Mouse (Mus musculus): ENCODE data around the gene Nedd4. TPM values are rescaled to one million over a fixed set of nuclear protein-coding genes. Genes with fewer than 3 reads are reported as not detected.

Gene Nedd4
- total and polyA plus RNA-seq, 3 experiments: 167 to 583 (median 216) TPM

GRCm38 (mm10) chr9:72696508-72696907 lies 34.4 kb downstream of the Nedd4 start:
- DNase-seq (ENCODE audit: low read depth, low spot score): no peak
- Histone ChIP-seq H3K36me3 (ENCODE audit: control insufficient read depth in 1 of 2, insufficient read depth in 2 of 2, low read length in 2 of 2) (peaks cover 45 to 58% of the 10 kb centered on the region in 2 experiments), H3K9me3 (replicated peaks; ENCODE audit: insufficient read depth, low read length) (no peaks in the 10 kb centered on the region), H3K27me3 (ENCODE audit: control insufficient read depth in 1 of 2, insufficient read depth in 2 of 2, low read length in 2 of 2) (no peaks in the 10 kb centered on the region), H3K27ac (ENCODE audit: control insufficient read depth, low read depth, low read length) (no peak overlapping the region), H3K4me3 (ENCODE audit: control insufficient read depth in 1 of 2, insufficient read depth in 1 of 2, low read depth in 2 of 2, low read length in 2 of 2) (no peak overlapping the region), H3K9ac (ENCODE audit: control insufficient read depth, low read depth, low read length, poor library complexity, severe bottlenecking) (no peak overlapping the region), H3K4me1 (ENCODE audit: control insufficient read depth in 1 of 2, insufficient read depth in 2 of 2, low read length in 2 of 2) (peaks cover 24 to 30% of the 10 kb centered on the region in 2 experiments), H3K79me2 (ENCODE audit: control insufficient read depth, insufficient read depth, low read length, poor library complexity) (peaks cover 30% of the 10 kb centered on the region)
- no peak for TF ChIP-seq SIN3A (IDR thresholded peaks at IDR 0.05; ENCODE audit: low read length)
- peak; percentile 25; the same call in 1 of the 2 replicates for TF ChIP-seq GATA1 (IDR thresholded peaks at IDR 0.05; ENCODE audit: low read depth, low read length)

GRCm38 (mm10) chr9:72697779-72698178 lies 35.6 kb downstream of the Nedd4 start:
- Histone ChIP-seq H3K9ac (ENCODE audit: control insufficient read depth, low read depth, low read length, poor library complexity, severe bottlenecking) (no peak overlapping the region), H3K79me2 (ENCODE audit: control insufficient read depth, insufficient read depth, low read length, poor library complexity) (peaks cover 35% of the 10 kb centered on the region), H3K4me1 (ENCODE audit: control insufficient read depth in 1 of 2, insufficient read depth in 2 of 2, low read length in 2 of 2) (peaks cover 24 to 30% of the 10 kb centered on the region in 2 experiments), H3K9me3 (replicated peaks; ENCODE audit: insufficient read depth, low read length) (no peaks in the 10 kb centered on the region), H3K27me3 (ENCODE audit: control insufficient read depth in 1 of 2, insufficient read depth in 2 of 2, low read length in 2 of 2) (no peaks in the 10 kb centered on the region), H3K4me3 (ENCODE audit: control insufficient read depth in 1 of 2, insufficient read depth in 1 of 2, low read depth in 2 of 2, low read length in 2 of 2) (no peak overlapping the region), H3K27ac (ENCODE audit: control insufficient read depth, low read depth, low read length) (no peak overlapping the region; the same call in 1 of the 2 replicates), H3K36me3 (ENCODE audit: control insufficient read depth in 1 of 2, insufficient read depth in 2 of 2, low read length in 2 of 2) (peaks cover 50 to 56% of the 10 kb centered on the region in 2 experiments)
- DNase-seq (ENCODE audit: low read depth, low spot score): no peak
- no peak for TF ChIP-seq BHLHE40 (IDR thresholded peaks at IDR 0.05; ENCODE audit: borderline replicate concordance, low read depth, low read length)
- TF ChIP-seq ZC3H11A (IDR thresholded peaks at IDR 0.05; ENCODE audit: low read depth, low read length): no peak

DNA sequence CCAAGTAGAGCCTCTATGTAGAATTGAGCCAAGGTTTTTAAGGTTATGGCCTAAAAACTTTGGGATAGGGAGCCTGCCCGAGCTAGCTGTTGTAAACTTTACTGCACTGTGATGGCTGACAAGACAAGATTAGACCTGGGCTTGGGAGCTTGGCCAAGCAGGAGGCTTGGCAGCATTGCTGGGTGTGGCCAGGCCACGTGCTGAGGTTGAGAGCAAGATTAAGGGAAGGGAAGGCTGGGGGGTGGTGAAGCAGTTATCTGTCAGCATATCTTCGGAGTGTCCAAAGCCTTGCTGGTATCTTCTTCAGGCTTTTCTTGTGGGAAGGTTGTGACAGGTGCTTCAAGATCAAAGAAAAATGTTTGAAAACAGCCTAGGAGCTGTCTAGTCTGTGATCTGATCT lies 37.6 kb downstream of the Nedd4 start:
- Histone ChIP-seq H3K27me3 (ENCODE audit: control insufficient read depth in 1 of 2, insufficient read depth in 2 of 2, low read length in 2 of 2) (no peaks in the 10 kb centered on the region), H3K9ac (ENCODE audit: control insufficient read depth, low read depth, low read length, poor library complexity, severe bottlenecking) (no peak overlapping the region), H3K27ac (ENCODE audit: control insufficient read depth, low read depth, low read length) (peak overlapping the region; percentile 74), H3K79me2 (ENCODE audit: control insufficient read depth, insufficient read depth, low read length, poor library complexity) (peaks cover 22% of the 10 kb centered on the region), H3K4me3 (ENCODE audit: control insufficient read depth in 1 of 2, insufficient read depth in 1 of 2, low read depth in 2 of 2, low read length in 2 of 2) (no peak overlapping the region), H3K4me1 (ENCODE audit: control insufficient read depth in 1 of 2, insufficient read depth in 2 of 2, low read length in 2 of 2) (peaks cover 24 to 26% of the 10 kb centered on the region in 2 experiments), H3K9me3 (replicated peaks; ENCODE audit: insufficient read depth, low read length) (no peaks in the 10 kb centered on the region), H3K36me3 (ENCODE audit: control insufficient read depth in 1 of 2, insufficient read depth in 2 of 2, low read length in 2 of 2) (peaks cover 51 to 52% of the 10 kb centered on the region in 2 experiments)
- DNase-seq (ENCODE audit: low read depth, low spot score): peak; percentile 89
- TF ChIP-seq SIN3A (IDR thresholded peaks at IDR 0.05; ENCODE audit: low read length): peak; percentile 97
- peak; percentile 71; the same call in 1 of the 2 replicates for TF ChIP-seq MAFK (IDR thresholded peaks at IDR 0.05; ENCODE audit: borderline replicate concordance, low read depth, low read length)
- TF ChIP-seq TBP (IDR thresholded peaks at IDR 0.05; ENCODE audit: low read depth, low read length): no peak
- peak; percentile 92 for TF ChIP-seq TCF12 (IDR thresholded peaks at IDR 0.05; ENCODE audit: low read depth, low read length)
- TF ChIP-seq ETS1 (IDR thresholded peaks at IDR 0.05; ENCODE audit: low read depth, low read length): peak; percentile 94
- TF ChIP-seq USF1 (IDR thresholded peaks at IDR 0.05; ENCODE audit: low read depth, low read length): peak; percentile 95
- no peak for TF ChIP-seq KAT2A (conservative IDR thresholded peaks at IDR 0.05; ENCODE audit: low read depth, low read length)
- TF ChIP-seq NRF1 (IDR thresholded peaks at IDR 0.05; ENCODE audit: insufficient read depth, low read depth, low read length, poor library complexity, severe bottlenecking): no peak
- peak; percentile 73; the same call in 1 of the 2 replicates for TF ChIP-seq ZMIZ1 (IDR thresholded peaks at IDR 0.05; ENCODE audit: low read depth, low read length)
- peak; percentile 97 for TF ChIP-seq MYC (IDR thresholded peaks at IDR 0.05; ENCODE audit: low read depth, low read length)
- peak; percentile 44 for TF ChIP-seq ZC3H11A (IDR thresholded peaks at IDR 0.05; ENCODE audit: low read depth, low read length)
- peak; percentile 99 for TF ChIP-seq MXI1 (IDR thresholded peaks at IDR 0.05; ENCODE audit: low read depth, low read length)
- TF ChIP-seq E2F4 (IDR thresholded peaks at IDR 0.05; ENCODE audit: borderline replicate concordance, low read depth, low read length): no peak
- peak; percentile 93 for TF ChIP-seq GATA1 (IDR thresholded peaks at IDR 0.05; ENCODE audit: low read depth, low read length)
- peak; percentile 76 for TF ChIP-seq MAZ (IDR thresholded peaks at IDR 0.05; ENCODE audit: low read depth, low read length)
- peak; percentile 43 for TF ChIP-seq HCFC1 (IDR thresholded peaks at IDR 0.05; ENCODE audit: low read depth, low read length)
- TF ChIP-seq CTCF (IDR thresholded peaks at IDR 0.05 in 2 of 3, conservative IDR thresholded peaks at IDR 0.05 in 1 of 3; ENCODE audit: control insufficient read depth in 1 of 3, insufficient read depth in 1 of 3, low read depth in 2 of 3, low read length in 3 of 3, poor library complexity in 1 of 3, severe bottlenecking in 1 of 3): no peak
- TF ChIP-seq POLR2A (IDR thresholded peaks at IDR 0.05; ENCODE audit: control insufficient read depth in 1 of 2, insufficient read depth in 1 of 2, low read depth in 1 of 2, low read length in 2 of 2, poor library complexity in 1 of 2): no peak; a peak in 1 of 4 replicates
- TF ChIP-seq RAD21 (IDR thresholded peaks at IDR 0.05; ENCODE audit: low read depth, low read length): no peak
- TF ChIP-seq SMC3 (IDR thresholded peaks at IDR 0.05; ENCODE audit: low read depth, low read length): no peak
- peak; percentile 99 for TF ChIP-seq BHLHE40 (IDR thresholded peaks at IDR 0.05; ENCODE audit: borderline replicate concordance, low read depth, low read length)
- 0 out of 2 replicates have a peak, but pooled peaks have one; percentile 9 for TF ChIP-seq ZNF384 (IDR thresholded peaks at IDR 0.05; ENCODE audit: low read depth, low read length)
- TF ChIP-seq MYB (IDR thresholded peaks at IDR 0.05; ENCODE audit: low read depth, low read length): peak; percentile 72
- TF ChIP-seq RCOR1 (IDR thresholded peaks at IDR 0.05; ENCODE audit: low read depth, low read length): peak; percentile 93
- 0 out of 2 replicates have a peak, but pooled peaks have one; percentile 37 for TF ChIP-seq MEF2A (IDR thresholded peaks at IDR 0.05; ENCODE audit: extremely low read depth, insufficient replicate concordance, low read depth, low read length, poor library complexity, severe bottlenecking)
